Mouse (Mus musculus): ENCODE data around the gene Nlk.

GRCm38 (mm10) chr11:78664853-78665252 is 32.3 kb downstream of the Nlk start:
- TF ChIP-seq CTCF (IDR thresholded peaks at IDR 0.05; ENCODE audit: borderline replicate concordance, extremely low read depth, insufficient read depth, insufficient read length) (no peak), POLR2A (IDR thresholded peaks at IDR 0.05; ENCODE audit: borderline replicate concordance, extremely low read depth, insufficient read depth, insufficient read length, poor library complexity, severe bottlenecking) (no peak)

Data from brain, embryonic 14.5 days (tissue).